Mouse (Mus musculus) small intestine, adult 2 months (tissue): ENCODE results near the gene Ahsg.
"Not testable (repeated sequence)": the region's sequence is repeated elsewhere in the genome, so short reads cannot be mapped to it uniquely, and the experiment has no call there.

Experiments used
- CTCF ChIP-seq: fragments of 200-500 bp; IDR thresholded peaks from 2 replicates; pipeline ENCODE4 v1.5.1; 2012; ENCODE audit warnings: low read depth, mild to moderate bottlenecking, control low read depth, inconsistent platforms, low read length, moderate library complexity, mixed read lengths; ENCODE audit not compliant: insufficient replicate concordance, insufficient read length; ENCODE audit errors: extremely low read depth
- POLR2A ChIP-seq: fragments of 200-500 bp; IDR thresholded peaks from 2 replicates; pipeline ENCODE4 v1.6.1; 2012; ENCODE audit warnings: low read depth, mild to moderate bottlenecking, control low read depth, inconsistent platforms, low read length, moderate library complexity

GRCm38 (mm10) chr16:22941825-22942476 is 50.9 kb downstream of the Ahsg start:
- not testable (repeated sequence) for TF ChIP-seq CTCF, POLR2A
